Mouse (Mus musculus) small intestine, adult 2 months (tissue): ENCODE measurements around the gene Klhl5. TPM values are rescaled to one million over a fixed set of nuclear protein-coding genes. Genes with fewer than 3 reads are reported as not detected.

ENCODE experiments used
- H3K27ac ChIP-seq: fragments of 200-500 bp; 2 replicates; pipeline ENCODE4 v1.5.1; 2012; ENCODE audit warnings: low read depth, low read length, control low read depth, inconsistent platforms; ENCODE audit not compliant: insufficient read depth
- H3K27me3 ChIP-seq: fragments of 200-500 bp; 2 replicates; pipeline ENCODE4 v1.6.1; 2012; ENCODE audit warnings: mild to moderate bottlenecking, moderate library complexity, low read length, inconsistent platforms; ENCODE audit not compliant: control insufficient read depth, insufficient read depth
- H3K36me3 ChIP-seq: fragments of 200-500 bp; 2 replicates; pipeline ENCODE4 v1.6.1; 2012; ENCODE audit warnings: mild to moderate bottlenecking, low read length, control low read depth, inconsistent platforms; ENCODE audit not compliant: control insufficient read depth, insufficient read depth
- H3K4me1 ChIP-seq: fragments of 200-500 bp; 2 replicates; pipeline ENCODE4 v1.6.1; 2012; ENCODE audit warnings: low read length, inconsistent platforms, mixed read lengths; ENCODE audit not compliant: control insufficient read depth, insufficient read depth, insufficient read length
- H3K4me3 ChIP-seq: fragments of 200-500 bp; 2 replicates; pipeline ENCODE4 v1.5.1; 2012; ENCODE audit warnings: low read depth, mild to moderate bottlenecking, control low read depth, inconsistent platforms, low read length, moderate library complexity
- CTCF ChIP-seq: fragments of 200-500 bp; IDR thresholded peaks from 2 replicates; pipeline ENCODE4 v1.5.1; 2012; ENCODE audit warnings: low read depth, mild to moderate bottlenecking, control low read depth, inconsistent platforms, low read length, moderate library complexity, mixed read lengths; ENCODE audit not compliant: insufficient replicate concordance, insufficient read length; ENCODE audit errors: extremely low read depth
- POLR2A ChIP-seq: fragments of 200-500 bp; IDR thresholded peaks from 2 replicates; pipeline ENCODE4 v1.6.1; 2012; ENCODE audit warnings: low read depth, mild to moderate bottlenecking, control low read depth, inconsistent platforms, low read length, moderate library complexity
- WGBS: fragments of 180-500 bp; shearing (Covaris S2); methylation state at CpG from one replicate; pipeline ENCODE4 v1.1.7; 2018; 5-methylcytosine and 5-hydroxymethylcytosine counted together
- polyA plus RNA-seq: library from polyadenylated mRNA; depleted of rRNA; stranded (reverse); fragments of >200 nt; gene quantifications from 2 replicates; pipeline ENCODE4 v1.2.3, GENCODE M21; 2012

Gene Klhl5
- polyA plus RNA-seq, 1 experiment = 6.6 TPM

GRCm38 (mm10) chr5:65128481-65128880, 21.1 kb downstream of the Klhl5 start:
- Histone ChIP-seq H3K36me3 (no peaks in the 10 kb centered on the region), H3K4me1 (peaks cover 5% of the 10 kb centered on the region; the same call in 1 of the 2 replicates), H3K4me3 (no peak overlapping the region), H3K27ac (no peak overlapping the region), H3K27me3 (no peaks in the 10 kb centered on the region)
- WGBS = 38% methylated on average over 2 of the region's 2 CpGs
- TF ChIP-seq CTCF = no peak
- TF ChIP-seq POLR2A = no peak

- H3K4me3 ChIP-seq = peak overlapping the region; percentile 38
Observed at GRCm38 (mm10) chr5:65130528-65131210, 23.3 kb downstream of the Klhl5 start.

GRCm38 (mm10) chr5:65131211-65131879, 24.0 kb downstream of the Klhl5 start:
- Histone ChIP-seq H3K4me1 (peaks cover 5% of the 10 kb centered on the region; the same call in 1 of the 2 replicates), H3K36me3 (no peaks in the 10 kb centered on the region), H3K27ac (no peak overlapping the region), H3K4me3 (peak overlapping the region; percentile 38), H3K27me3 (no peaks in the 10 kb centered on the region)
- WGBS = 40% methylated on average over 20 of the region's 20 CpGs
- TF ChIP-seq CTCF (no peak), POLR2A (no peak)

More at GRCm38 (mm10) chr5:65130528-65131210, 23.3 kb downstream of the Klhl5 start:
- WGBS = 29% methylated on average over 12 of the region's 12 CpGs
- no peak overlapping the region for H3K27ac ChIP-seq
- TF ChIP-seq CTCF (no peak), POLR2A (no peak)
- H3K4me1 ChIP-seq = peaks cover 5% of the 10 kb centered on the region; the same call in 1 of the 2 replicates
- no peaks in the 10 kb centered on the region for H3K27me3 ChIP-seq
- H3K36me3 ChIP-seq = no peaks in the 10 kb centered on the region

- WGBS = 91% methylated on average over 7 of the region's 7 CpGs
Observed at GRCm38 (mm10) chr5:65136159-65136558, 28.8 kb downstream of the Klhl5 start.

GRCm38 (mm10) chr5:65137073-65137472, 29.7 kb downstream of the Klhl5 start:
- no peak for TF ChIP-seq POLR2A
- H3K27me3 ChIP-seq = no peaks in the 10 kb centered on the region
- H3K36me3 ChIP-seq = peaks cover 3% of the 10 kb centered on the region; the same call in 1 of the 2 replicates
- H3K4me1 ChIP-seq = no peaks in the 10 kb centered on the region
- no peak overlapping the region for H3K27ac ChIP-seq
- 85% methylated on average over 6 of the region's 6 CpGs for WGBS
- H3K4me3 ChIP-seq = no peak overlapping the region

More at GRCm38 (mm10) chr5:65136159-65136558, 28.8 kb downstream of the Klhl5 start:
- Histone ChIP-seq H3K4me3 (no peak overlapping the region), H3K4me1 (no peaks in the 10 kb centered on the region), H3K27me3 (no peaks in the 10 kb centered on the region), H3K27ac (no peak overlapping the region), H3K36me3 (no peaks in the 10 kb centered on the region)
- TF ChIP-seq POLR2A (no peak), CTCF (no peak)

- Histone ChIP-seq H3K27ac (no peak overlapping the region), H3K36me3 (peaks cover 13% of the 10 kb centered on the region), H3K4me1 (no peaks in the 10 kb centered on the region), H3K27me3 (no peaks in the 10 kb centered on the region), H3K4me3 (no peak overlapping the region)
- TF ChIP-seq POLR2A = no peak
- TF ChIP-seq CTCF = no peak
- 95% methylated on average over 8 of the region's 8 CpGs for WGBS
Observed at GRCm38 (mm10) chr5:65141242-65141641, 33.9 kb downstream of the Klhl5 start.

GRCm38 (mm10) chr5:65142247-65142646, 34.9 kb downstream of the Klhl5 start:
- TF ChIP-seq CTCF = no peak
- Histone ChIP-seq H3K4me1 (no peaks in the 10 kb centered on the region), H3K27ac (no peak overlapping the region), H3K36me3 (peaks cover 13% of the 10 kb centered on the region), H3K4me3 (no peak overlapping the region), H3K27me3 (no peaks in the 10 kb centered on the region)
- WGBS = 85% methylated on average over 6 of the region's 6 CpGs
